Mouse (Mus musculus): ENCODE measurements around the gene Cdh16. TPM values are rescaled to one million over a fixed set of nuclear protein-coding genes. Genes with fewer than 3 reads are reported as not detected.

Gene Cdh16
- polyA plus RNA-seq, 1 experiment from 2014 or later, result 0.18 TPM

GRCm38 (mm10) chr8:104633156-104633744, 9.1 kb upstream of the Cdh16 start:
- H3K27me3 ChIP-seq, result peaks cover 38% of the 10 kb centered on the region
- no peak overlapping the region for H3K27ac ChIP-seq (replicated peaks)
- H3K9me3 ChIP-seq (replicated peaks), result no peaks in the 10 kb centered on the region
- H3K36me3 ChIP-seq (replicated peaks), result peaks cover 6% of the 10 kb centered on the region; the same call in 1 of the 2 replicates
- no peak overlapping the region for H3K4me3 ChIP-seq (replicated peaks)
- H3K4me1 ChIP-seq (replicated peaks), result peaks cover 18% of the 10 kb centered on the region
- H3K4me2 ChIP-seq, result no peak overlapping the region
- no peak overlapping the region for H3K9ac ChIP-seq
- WGBS (ENCODE audit: insufficient replicate concordance), result 50% methylated on average over 9 of the region's 9 CpGs
- no peak for ATAC-seq (ENCODE audit: insufficient read depth)

DNA sequence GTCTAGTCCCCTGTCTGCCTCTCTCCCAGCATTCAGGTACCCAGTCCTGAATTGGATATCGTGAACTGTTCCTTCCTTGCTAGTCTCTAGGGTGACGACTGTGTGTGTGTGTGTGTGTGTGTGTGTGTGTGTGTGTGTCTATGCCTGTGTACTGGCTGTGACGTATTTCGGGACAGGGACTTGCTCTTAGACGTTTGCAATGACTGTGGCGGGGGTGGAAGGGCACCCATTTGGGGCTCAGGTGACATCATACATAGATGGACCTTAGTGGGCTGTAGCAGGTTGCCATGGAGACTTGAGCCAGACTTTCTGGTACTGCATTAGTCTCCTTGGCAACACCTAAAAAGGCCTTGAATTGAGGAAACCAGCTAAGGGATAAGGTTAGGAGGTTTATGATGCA, 8.3 kb upstream of the Cdh16 start:
- no peak overlapping the region for H3K9ac ChIP-seq
- H3K36me3 ChIP-seq (replicated peaks), result no peaks in the 10 kb centered on the region
- H3K9me3 ChIP-seq (replicated peaks), result no peaks in the 10 kb centered on the region
- H3K4me1 ChIP-seq (replicated peaks), result peaks cover 18% of the 10 kb centered on the region
- no peak overlapping the region for H3K4me2 ChIP-seq
- peaks cover 38% of the 10 kb centered on the region for H3K27me3 ChIP-seq
- no peak overlapping the region for H3K4me3 ChIP-seq (replicated peaks)
- no peak for ATAC-seq (ENCODE audit: insufficient read depth)
- WGBS (ENCODE audit: insufficient replicate concordance), result 58% methylated on average over 6 of the region's 6 CpGs
- H3K27ac ChIP-seq (replicated peaks), result no peak overlapping the region

- 26% methylated on average over 5 of the region's 5 CpGs for WGBS (ENCODE audit: insufficient replicate concordance)
- no peak overlapping the region for H3K9ac ChIP-seq
- H3K4me3 ChIP-seq (replicated peaks), result no peak overlapping the region
- H3K27ac ChIP-seq (replicated peaks), result no peak overlapping the region
- H3K4me2 ChIP-seq, result peak overlapping the region; percentile 53; the same call in 1 of the 2 replicates
- H3K36me3 ChIP-seq (replicated peaks), result no peaks in the 10 kb centered on the region
- H3K4me1 ChIP-seq (replicated peaks), result peaks cover 18% of the 10 kb centered on the region
- ATAC-seq (ENCODE audit: insufficient read depth), result no peak
- no peaks in the 10 kb centered on the region for H3K9me3 ChIP-seq (replicated peaks)
- peaks cover 38% of the 10 kb centered on the region for H3K27me3 ChIP-seq
These were observed 7.8 kb upstream of the Cdh16 start for GRCm38 (mm10) chr8:104631975-104632374.

- under 1% methylated on average over 28 of the region's 28 CpGs for WGBS (ENCODE audit: insufficient replicate concordance)
- H3K9ac ChIP-seq, result no peak within 1 kb of the TSS
These were observed 6.9 kb upstream of the Cdh16 start, which contains the start of gene Rrad for GRCm38 (mm10) chr8:104630981-104631663. TSS of gene Rrad (minus strand) at chr8:104631327.

GRCm38 (mm10) chr8:104630574-104630973, 6.4 kb upstream of the Cdh16 start:
- peaks cover 38% of the 10 kb centered on the region for H3K27me3 ChIP-seq
- peaks cover 18% of the 10 kb centered on the region for H3K4me1 ChIP-seq (replicated peaks)
- no peaks in the 10 kb centered on the region for H3K9me3 ChIP-seq (replicated peaks)
- ATAC-seq (ENCODE audit: insufficient read depth), result no peak
- no peak overlapping the region for H3K27ac ChIP-seq (replicated peaks)
- H3K36me3 ChIP-seq (replicated peaks), result no peaks in the 10 kb centered on the region
- peak overlapping the region; percentile 31 for H3K4me3 ChIP-seq (replicated peaks)
- 2% methylated on average over 36 of the region's 36 CpGs for WGBS (ENCODE audit: insufficient replicate concordance)
- no peak overlapping the region for H3K9ac ChIP-seq
- H3K4me2 ChIP-seq, result peak overlapping the region; percentile 53

More at GRCm38 (mm10) chr8:104630981-104631663, 6.9 kb upstream of the Cdh16 start, which contains the start of gene Rrad:
- Histone ChIP-seq H3K4me1 (replicated peaks) (peaks cover 18% of the 10 kb centered on the region), H3K27me3 (peaks cover 38% of the 10 kb centered on the region), H3K4me3 (replicated peaks) (peak within 1 kb of the TSS; percentile 31), H3K4me2 (peak within 1 kb of the TSS; percentile 53), H3K27ac (replicated peaks) (no peak within 1 kb of the TSS), H3K9me3 (replicated peaks) (no peaks in the 10 kb centered on the region), H3K36me3 (replicated peaks) (no peaks in the 10 kb centered on the region)
- ATAC-seq (ENCODE audit: insufficient read depth), result no peak

- Histone ChIP-seq H3K9ac (no peak overlapping the region), H3K4me1 (replicated peaks) (peaks cover 18% of the 10 kb centered on the region), H3K27ac (replicated peaks) (no peak overlapping the region), H3K4me3 (replicated peaks) (no peak overlapping the region), H3K9me3 (replicated peaks) (no peaks in the 10 kb centered on the region), H3K4me2 (peak overlapping the region; percentile 53; the same call in 1 of the 2 replicates), H3K36me3 (replicated peaks) (no peaks in the 10 kb centered on the region), H3K27me3 (peaks cover 38% of the 10 kb centered on the region)
- ATAC-seq (ENCODE audit: insufficient read depth), result no peak
- WGBS (ENCODE audit: insufficient replicate concordance), result 29% methylated on average over 8 of the region's 8 CpGs
These were observed 5.9 kb upstream of the Cdh16 start for GRCm38 (mm10) chr8:104630111-104630479.

- Histone ChIP-seq H3K4me2 (no peak overlapping the region), H3K4me3 (replicated peaks) (no peak overlapping the region), H3K27me3 (peaks cover 38% of the 10 kb centered on the region), H3K9me3 (replicated peaks) (no peaks in the 10 kb centered on the region), H3K36me3 (replicated peaks) (no peaks in the 10 kb centered on the region), H3K9ac (no peak overlapping the region), H3K4me1 (replicated peaks) (peaks cover 18% of the 10 kb centered on the region), H3K27ac (replicated peaks) (no peak overlapping the region)
- no peak for ATAC-seq (ENCODE audit: insufficient read depth)
- WGBS (ENCODE audit: insufficient replicate concordance), result 49% methylated on average over 22 of the region's 22 CpGs
These were observed 5.3 kb upstream of the Cdh16 start for GRCm38 (mm10) chr8:104629306-104630110.

DNA sequence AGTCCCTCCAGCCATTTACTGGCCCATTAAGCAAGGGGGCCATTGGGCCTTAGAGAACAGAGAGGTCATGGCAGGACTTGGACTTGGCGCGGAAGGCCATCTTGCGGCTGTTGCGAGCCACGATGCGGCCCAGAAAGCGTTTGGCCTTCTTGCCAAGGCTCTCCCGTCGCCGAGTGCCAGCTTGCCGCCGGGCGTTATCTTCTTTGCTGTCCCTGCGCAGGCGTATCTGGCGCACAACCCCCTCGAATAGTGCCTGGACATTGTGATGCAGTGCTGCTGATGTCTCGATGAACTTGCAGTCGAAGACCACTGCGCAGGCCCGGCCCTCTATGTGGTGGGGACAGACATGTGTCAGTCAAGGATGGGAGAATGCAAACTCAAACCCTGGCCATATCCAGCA, 4.2 kb upstream of the Cdh16 start:
- 86% methylated on average over 21 of the region's 21 CpGs for WGBS (ENCODE audit: insufficient replicate concordance)
- Histone ChIP-seq H3K4me3 (replicated peaks) (no peak overlapping the region), H3K27me3 (peaks cover 38% of the 10 kb centered on the region), H3K36me3 (replicated peaks) (no peaks in the 10 kb centered on the region), H3K4me2 (no peak overlapping the region), H3K4me1 (replicated peaks) (peaks cover 18% of the 10 kb centered on the region), H3K9ac (no peak overlapping the region), H3K9me3 (replicated peaks) (no peaks in the 10 kb centered on the region), H3K27ac (replicated peaks) (no peak overlapping the region)
- ATAC-seq (ENCODE audit: insufficient read depth), result no peak

GRCm38 (mm10) chr8:104627065-104627740, 3.0 kb upstream of the Cdh16 start:
- no peak for ATAC-seq (ENCODE audit: insufficient read depth)
- Histone ChIP-seq H3K9ac (no peak overlapping the region), H3K36me3 (replicated peaks) (no peaks in the 10 kb centered on the region), H3K9me3 (replicated peaks) (no peaks in the 10 kb centered on the region), H3K4me3 (replicated peaks) (no peak overlapping the region), H3K4me1 (replicated peaks) (peaks cover 18% of the 10 kb centered on the region), H3K4me2 (no peak overlapping the region), H3K27me3 (peaks cover 34% of the 10 kb centered on the region), H3K27ac (replicated peaks) (no peak overlapping the region)
- 61% methylated on average over 4 of the region's 4 CpGs for WGBS (ENCODE audit: insufficient replicate concordance)

DNA sequence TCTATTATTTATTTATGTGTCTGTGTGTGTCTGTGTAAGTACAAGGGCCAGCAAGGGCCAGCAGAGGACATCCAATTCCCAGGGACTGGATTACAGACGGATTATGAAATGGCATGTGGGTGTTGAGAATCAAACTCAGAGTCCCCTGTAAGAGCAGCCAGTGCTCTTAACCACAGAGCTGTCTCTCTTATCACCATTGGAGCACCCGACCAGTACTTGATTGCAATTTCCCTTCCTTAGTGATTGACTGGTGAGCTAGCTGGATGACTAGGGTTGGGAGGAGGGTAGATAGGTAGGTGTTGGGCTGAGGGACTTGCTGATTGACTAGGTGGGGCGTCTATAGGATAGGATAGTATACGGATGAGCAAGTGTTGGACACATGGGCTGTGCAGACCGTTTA, 3.4 kb downstream of the Cdh16 start:
- H3K27me3 ChIP-seq, result no peaks in the 10 kb centered on the region
- no peaks in the 10 kb centered on the region for H3K9me3 ChIP-seq (replicated peaks)
- H3K4me2 ChIP-seq, result no peak overlapping the region
- H3K4me3 ChIP-seq (replicated peaks), result no peak overlapping the region
- H3K36me3 ChIP-seq (replicated peaks), result no peaks in the 10 kb centered on the region
- 32% methylated on average over 5 of the region's 5 CpGs for WGBS (ENCODE audit: insufficient replicate concordance)
- H3K9ac ChIP-seq, result no peak overlapping the region
- H3K4me1 ChIP-seq (replicated peaks), result no peaks in the 10 kb centered on the region
- ATAC-seq (ENCODE audit: insufficient read depth), result no peak
- H3K27ac ChIP-seq (replicated peaks), result no peak overlapping the region

- H3K4me3 ChIP-seq (replicated peaks), result no peak overlapping the region
- no peaks in the 10 kb centered on the region for H3K36me3 ChIP-seq (replicated peaks)
- H3K27me3 ChIP-seq, result no peaks in the 10 kb centered on the region
- H3K27ac ChIP-seq (replicated peaks), result no peak overlapping the region
- H3K9ac ChIP-seq, result no peak overlapping the region
- 38% methylated on average over 4 of the region's 4 CpGs for WGBS (ENCODE audit: insufficient replicate concordance)
- ATAC-seq (ENCODE audit: insufficient read depth), result no peak
- H3K4me2 ChIP-seq, result no peak overlapping the region
- no peaks in the 10 kb centered on the region for H3K9me3 ChIP-seq (replicated peaks)
- no peaks in the 10 kb centered on the region for H3K4me1 ChIP-seq (replicated peaks)
These were observed 11.1 kb downstream of the Cdh16 start for GRCm38 (mm10) chr8:104613119-104613518.
